ENCODE assay signal across 11 mouse cellular contexts in genomic region chr12:85704566-85704965, GRCm38 (mm10). TPM values are rescaled to one million over a fixed set of nuclear protein-coding genes. Genes with fewer than 3 reads are reported as not detected.
A peak's percentile ranks its signal among the peaks of the same experiment; 100 is the strongest.
DNase-seq lines count a peak whose midpoint lies in the region; ATAC-seq and TF ChIP-seq lines count a peak whose summit lies in the region.
"Had no signal": no experiment of that assay in that cellular context is flagged by ENCODE, and none has a peak within 500 bp of the region (broad histone marks: within the 10 kb centered on the region; RNA-seq: fewer than 3 reads in every experiment).

No protein-coding gene starts in this region.

- WGBS in heart, embryonic 11.5 days (ENCODE audit: insufficient replicate concordance): 60% methylated on average over 7 of the region's 7 CpGs
- 38% methylated on average over 7 of the region's 7 CpGs for WGBS in spleen, adult 2 months

- H3K4me3 ChIP-seq in heart, embryonic 11.5 days (ENCODE audit: low read depth, low read length): no peak overlapping the region
- H3K4me3 ChIP-seq in spleen, adult 2 months (ENCODE audit: extremely low read depth, insufficient read depth, insufficient read length): no peak overlapping the region

- no peak for DNase-seq in heart, postnatal 25 days (ENCODE audit: low spot score)
- DNase-seq in spleen, adult 2 months (ENCODE audit: low read depth in 1 of 2, low spot score in 2 of 2): no peak
- no peak for DNase-seq in spleen, postnatal 14 days (ENCODE audit: low spot score in 2 of 2)
- DNase-seq in lung, postnatal 10 days: peak; percentile 37
- DNase-seq in thymus, postnatal 4 days: peak; percentile 70
- no peak for DNase-seq in frontal cortex, postnatal 36 days (ENCODE audit: low spot score in 2 of 2)
- DNase-seq in cerebellum, postnatal 25 days: no peak
- DNase-seq: cerebellum, adult 11-12 months; gastrocnemius, postnatal 10 days had no signal

- 0 out of 2 replicates have a peak overlapping the region, but pooled peaks have one; percentile 71 for H3K9ac ChIP-seq in heart, embryonic 11.5 days (ENCODE audit: low read depth, low read length)

- ATAC-seq in heart, embryonic 11.5 days (replicated peaks; ENCODE audit: insufficient number of reproducible peaks, low FRiP score, low TSS enrichment): no peak

- peaks cover 7% of the 10 kb centered on the region for H3K4me1 ChIP-seq in heart, embryonic 11.5 days (ENCODE audit: control insufficient read depth, insufficient read depth, low read length)
- H3K4me1 ChIP-seq in spleen, adult 2 months (ENCODE audit: control insufficient read depth, insufficient read depth, insufficient read length): peaks cover 21% of the 10 kb centered on the region

- TF ChIP-seq POLR2A in spleen, adult 2 months (IDR thresholded peaks at IDR 0.05; ENCODE audit: low read depth, low read length): no peak

- H3K27me3 ChIP-seq in heart, embryonic 11.5 days (ENCODE audit: control insufficient read depth, insufficient read depth, low read length): no peaks in the 10 kb centered on the region
- H3K27me3 ChIP-seq in spleen, adult 2 months (ENCODE audit: control insufficient read depth, insufficient read depth, low read length): no peaks in the 10 kb centered on the region

- no peaks in the 10 kb centered on the region for H3K36me3 ChIP-seq in heart, embryonic 11.5 days (ENCODE audit: control insufficient read depth, insufficient read depth, low read length)
- peaks cover 5% of the 10 kb centered on the region for H3K36me3 ChIP-seq in spleen, adult 2 months (ENCODE audit: control insufficient read depth, insufficient read depth, low read length)
- H3K36me3 ChIP-seq: midbrain, embryonic 13.5 days had no signal

- intact Hi-C loops in heart, postnatal 25 days (cut with DNase I): no loop called here

- H3K27ac ChIP-seq in heart, embryonic 11.5 days (ENCODE audit: low read depth, low read length): peak overlapping the region; percentile 82; the same call in 1 of the 2 replicates
- H3K27ac ChIP-seq in spleen, adult 2 months (ENCODE audit: insufficient read depth, low read length): peak overlapping the region; percentile 82
- H3K27ac ChIP-seq: midbrain, embryonic 13.5 days had no signal

- no peak for TF ChIP-seq CTCF in spleen, adult 2 months (IDR thresholded peaks at IDR 0.05; ENCODE audit: extremely low read depth, insufficient read depth, insufficient read length, insufficient replicate concordance)

- H3K9me3 ChIP-seq in heart, embryonic 11.5 days (replicated peaks; ENCODE audit: control insufficient read depth, low read length): no peaks in the 10 kb centered on the region
- H3K9me3 ChIP-seq: midbrain, embryonic 13.5 days had no signal

- H3K4me2 ChIP-seq in heart, embryonic 11.5 days: no peak overlapping the region

RNA-seq across cellular contexts. Expression of gene Batf, which starts 18.1 kb away (rescaled TPM):
- polyA plus RNA-seq in heart, embryonic 11.5 days (2014; fragmentation: Nextera tagmentation; extraction: Ambion mirVana): 4.5 and 6.7 TPM in 2 replicates
- 1 to 10 TPM in 1 of 2 experiments, under 1 TPM in 1; 0.55 to 1.0 TPM for total RNA-seq in heart, postnatal 25 days (2021)
- polyA plus RNA-seq in spleen, adult 2 months (2012; rRNA removed): 15.4 and 18.5 TPM in 2 replicates

RNA-seq across cellular contexts. Expression of gene Flvcr2, which starts 41.8 kb away (rescaled TPM):
- polyA plus RNA-seq in heart, embryonic 11.5 days (2014; fragmentation: Nextera tagmentation; extraction: Ambion mirVana): 5.8 and 6.9 TPM in 2 replicates
- total RNA-seq in heart, postnatal 25 days (2021): 1 to 10 TPM; 1.9 to 2.7 TPM
- polyA plus RNA-seq in spleen, adult 2 months (2012; rRNA removed): 0.40 and 0.60 TPM in 2 replicates

Comparison
In these comparisons a context has a peak if more than half of its experiments do, and no peak if none do; other contexts are left out.
1. DNase-seq: peak in lung, postnatal 10 days (single experiment) and thymus, postnatal 4 days (single experiment); none in heart, postnatal 25 days (single experiment), spleen, adult 2 months (0 of 2), spleen, postnatal 14 days (0 of 2), frontal cortex, postnatal 36 days (0 of 2) and cerebellum, postnatal 25 days (0 of 2).